Mouse (Mus musculus) frontal cortex, postnatal 10 days (tissue): ENCODE measurements around the gene Dppa3.

Source experiments
- DNase-seq, 2 experiments: peaks; one replicate each; pipeline ENCODE4 v3.0.0; 2022; ENCODE audit warnings: low spot score in 2 of 2, mixed read lengths in 1 of 2

The Dppa3 gene

DNA sequence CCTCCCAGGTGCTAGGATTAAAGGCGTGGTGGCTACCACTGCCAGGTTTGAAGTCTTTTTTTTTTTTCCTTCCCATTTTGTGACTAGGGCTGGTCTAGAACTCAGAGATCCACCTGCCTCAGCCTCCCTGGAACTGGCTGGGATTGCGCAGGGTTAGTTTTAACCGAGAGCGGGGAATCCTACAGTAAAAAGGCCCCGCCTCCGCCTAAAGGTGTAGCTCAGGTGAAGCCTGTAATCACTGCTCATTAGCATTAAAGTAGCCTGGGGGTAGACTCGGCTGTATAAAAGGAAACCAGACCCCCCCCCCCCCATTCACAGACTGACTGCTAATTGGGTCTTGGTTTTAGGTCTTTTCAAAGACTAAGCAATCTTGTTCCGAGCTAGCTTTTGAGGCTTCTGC is at the start of gene Dppa3:
Dppa3 (plus strand) TSS at position 301 of the 400 bp plus-strand sequence.
- DNase-seq, result no peak

DNA sequence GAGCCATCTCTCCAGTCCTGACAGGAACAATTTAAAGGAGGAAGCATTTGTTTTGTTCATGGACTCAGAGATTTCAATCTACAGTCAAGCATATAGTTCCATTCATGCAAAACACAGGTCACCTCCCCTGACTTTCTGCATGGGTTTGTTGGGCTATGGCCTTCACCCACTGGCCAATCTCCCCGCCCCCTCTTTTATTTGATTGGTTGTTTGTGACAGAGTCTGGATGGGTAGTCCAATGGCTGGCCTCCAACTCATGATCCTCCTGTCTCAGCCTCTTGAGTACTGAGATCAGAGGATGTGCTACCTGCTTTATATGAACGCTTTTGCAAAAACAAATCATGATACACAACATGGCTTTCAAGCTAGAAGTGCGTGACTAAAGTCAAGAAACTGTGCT is 49.2 kb upstream of the Dppa3 start:
- no peak for DNase-seq

DNA sequence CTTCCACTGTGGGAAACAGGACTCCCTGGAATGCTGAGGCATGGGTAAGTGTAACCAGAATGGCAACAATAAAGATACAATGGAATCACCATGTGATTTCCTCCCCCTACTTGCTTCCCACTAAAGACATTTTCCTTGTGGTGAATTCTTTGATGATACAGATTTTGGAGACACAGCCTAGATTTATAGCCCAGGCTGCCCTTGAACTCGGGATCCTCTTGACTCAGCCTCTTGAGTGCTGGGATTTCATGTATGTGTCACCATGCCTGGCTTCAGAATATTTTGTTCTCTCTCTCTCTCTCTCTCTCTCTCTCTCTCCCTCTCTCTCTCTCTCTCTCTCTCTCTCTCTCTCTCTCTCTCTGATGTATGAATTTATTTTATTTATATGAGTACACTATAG is 47.1 kb upstream of the Dppa3 start:
- no peak for DNase-seq

DNA sequence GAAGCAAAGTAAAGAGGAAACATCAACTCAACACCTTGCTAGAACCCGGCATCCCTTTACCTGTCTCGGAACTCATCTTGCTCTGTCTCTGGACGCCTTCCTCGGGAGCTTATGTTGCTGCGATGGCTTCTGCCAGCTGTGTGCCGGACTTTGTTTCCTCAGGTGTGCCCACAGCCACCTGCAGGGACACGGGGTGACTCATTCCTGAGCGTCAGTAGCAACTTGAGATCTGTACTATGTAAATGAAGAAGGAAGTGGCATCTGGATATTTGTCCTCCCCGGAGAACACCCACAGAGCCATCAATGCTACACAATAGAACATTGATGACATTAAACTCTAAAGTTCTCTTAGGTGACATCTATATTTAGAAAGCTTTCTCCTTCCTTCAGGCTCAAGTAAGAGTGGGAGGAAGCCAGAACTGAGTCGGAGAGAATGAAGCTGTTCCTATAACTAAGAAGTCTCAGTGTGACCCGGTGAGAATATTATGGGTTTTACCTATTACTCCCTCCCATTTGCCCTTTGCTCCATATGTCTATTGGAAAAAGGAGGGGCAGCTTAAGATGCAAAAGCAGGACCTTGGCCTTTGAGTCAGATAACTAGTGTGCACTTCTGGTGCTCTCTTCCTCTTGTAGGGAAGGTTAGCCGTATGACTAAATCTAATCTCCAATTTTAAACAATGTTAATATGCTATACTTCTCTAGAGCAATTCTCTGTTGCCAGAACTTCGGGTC is 35.0 kb upstream of the Dppa3 start:
- DNase-seq, result no peak

DNA sequence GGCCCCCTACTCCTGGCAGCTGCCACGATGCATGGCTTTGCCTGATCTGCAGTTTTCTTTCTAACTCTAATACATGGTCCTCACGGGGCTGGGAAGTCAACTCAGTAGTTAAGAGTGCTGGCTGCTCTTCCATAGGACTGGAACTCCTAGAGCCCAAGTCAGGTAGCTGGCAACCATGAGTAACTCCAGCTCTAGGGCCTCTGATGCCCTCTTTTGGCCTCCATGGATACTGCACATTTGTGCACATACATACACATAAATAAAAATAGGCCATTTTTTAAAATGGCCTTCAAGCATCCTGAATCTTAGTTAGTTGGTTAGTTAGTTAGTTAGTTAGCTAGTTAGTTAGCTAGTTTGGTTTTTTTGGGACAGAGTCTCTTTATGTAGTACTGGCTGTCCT is 33.3 kb upstream of the Dppa3 start:
- no peak for DNase-seq

DNA sequence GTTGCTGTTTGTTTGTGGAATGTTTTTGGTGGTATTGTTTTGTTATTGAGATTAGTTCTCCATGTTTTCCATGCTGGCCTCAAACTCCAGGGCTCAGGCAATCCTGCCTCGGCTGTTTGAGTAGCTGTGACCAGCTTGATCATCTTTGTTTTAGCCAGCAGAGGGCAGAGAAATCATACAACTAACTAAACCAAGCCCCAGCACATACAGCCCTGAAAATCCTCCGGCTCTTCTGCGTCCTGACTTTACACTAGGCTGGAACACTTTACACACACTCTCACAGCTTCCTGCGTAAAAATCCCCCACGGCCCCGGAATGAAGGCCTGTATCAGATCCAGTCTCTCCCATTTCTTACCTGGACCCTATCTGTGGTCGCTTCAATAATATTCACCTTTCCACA is 30.6 kb upstream of the Dppa3 start:
- DNase-seq, result peak; percentile 16 to 27

DNA sequence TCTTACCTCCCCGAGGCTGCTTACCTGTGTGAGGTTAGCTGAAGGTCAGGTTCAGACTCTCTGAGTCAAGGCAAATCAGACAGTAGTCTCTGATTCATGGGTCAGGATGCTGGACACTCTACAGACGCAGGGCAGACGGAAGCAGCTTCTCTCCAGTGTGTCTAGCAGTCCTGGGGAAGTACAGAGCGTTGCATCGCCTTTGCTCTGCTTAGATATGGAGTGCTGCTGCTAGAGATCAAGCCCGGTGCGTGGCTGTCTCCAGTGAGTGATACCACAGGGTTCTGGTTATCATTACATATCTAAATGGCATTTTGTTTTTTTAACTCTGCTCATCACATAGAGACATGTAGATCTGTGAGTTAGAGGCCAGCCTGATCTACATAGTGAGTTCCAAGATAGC is 29.6 kb upstream of the Dppa3 start:
- DNase-seq, result no peak

DNA sequence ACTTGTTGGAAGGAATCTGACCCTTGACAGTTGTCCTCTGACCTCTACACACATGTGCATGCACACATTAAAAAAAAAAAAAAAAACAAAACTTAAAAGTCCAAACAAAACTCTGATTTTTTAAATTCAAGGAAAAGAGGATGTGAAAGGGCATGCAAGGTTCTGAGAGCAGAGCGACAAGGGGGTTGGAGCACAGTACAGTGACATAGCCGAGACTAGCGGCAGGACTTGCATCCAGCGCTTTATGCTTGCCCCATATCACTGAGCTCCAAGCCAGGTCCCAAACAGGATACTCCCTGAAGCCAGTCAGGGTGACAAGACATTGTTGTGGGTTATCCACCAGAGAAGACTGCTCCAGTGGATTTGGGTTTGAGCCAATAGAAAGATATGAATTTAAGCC is 28.2 kb upstream of the Dppa3 start:
- DNase-seq, result no peak

DNA sequence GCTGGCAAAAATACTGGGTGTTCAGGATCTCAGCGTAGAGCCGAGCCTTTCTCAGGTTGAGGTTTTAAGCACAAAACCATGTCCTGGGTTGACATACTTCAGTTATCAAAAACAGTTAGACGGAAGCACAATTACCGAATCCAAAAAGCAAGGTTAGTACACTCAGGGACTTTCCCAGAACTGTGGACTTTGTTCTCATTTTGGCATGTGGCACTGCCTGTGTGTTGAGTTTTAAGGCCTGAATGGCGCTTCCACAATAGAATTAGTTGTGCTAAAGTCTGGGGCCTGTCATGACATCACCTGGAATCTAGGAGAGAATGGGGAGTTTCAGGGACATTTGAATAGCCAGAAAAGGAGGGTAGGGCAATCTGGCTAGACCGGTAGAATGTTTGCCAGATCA is 27.8 kb upstream of the Dppa3 start:
- no peak for DNase-seq

DNA sequence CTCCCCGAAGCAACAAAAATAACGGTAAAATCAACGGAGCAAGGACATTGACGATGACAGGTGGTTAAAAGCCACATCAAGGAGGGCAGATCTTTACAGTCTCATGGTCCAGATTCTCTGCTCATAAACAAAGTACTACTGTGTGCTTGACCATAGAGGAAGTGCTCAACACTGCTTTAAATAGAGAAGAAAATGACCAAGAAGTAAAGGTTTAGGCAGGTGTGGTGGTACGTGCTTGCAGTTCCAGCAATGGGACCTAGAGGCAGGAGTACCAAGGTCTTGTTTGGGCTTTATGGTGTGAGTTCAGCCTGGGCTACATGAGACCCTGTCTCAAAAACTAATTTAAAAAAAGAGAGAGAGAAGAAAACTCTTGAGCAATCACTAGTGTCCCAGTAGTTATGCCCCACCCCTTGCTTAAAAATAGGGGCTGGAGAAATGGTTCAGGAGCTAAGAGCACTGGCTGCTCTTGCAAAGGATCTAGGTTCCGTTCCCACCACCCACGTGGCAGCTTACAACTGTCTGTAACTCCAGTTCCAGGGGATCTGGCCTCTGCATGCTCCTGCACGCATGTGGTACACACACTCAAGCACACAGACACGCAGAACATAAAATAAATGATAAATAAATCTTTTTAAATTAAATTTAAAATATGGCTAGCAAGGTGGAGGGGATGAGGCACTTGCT is 27.0 kb upstream of the Dppa3 start:
- no peak for DNase-seq

DNA sequence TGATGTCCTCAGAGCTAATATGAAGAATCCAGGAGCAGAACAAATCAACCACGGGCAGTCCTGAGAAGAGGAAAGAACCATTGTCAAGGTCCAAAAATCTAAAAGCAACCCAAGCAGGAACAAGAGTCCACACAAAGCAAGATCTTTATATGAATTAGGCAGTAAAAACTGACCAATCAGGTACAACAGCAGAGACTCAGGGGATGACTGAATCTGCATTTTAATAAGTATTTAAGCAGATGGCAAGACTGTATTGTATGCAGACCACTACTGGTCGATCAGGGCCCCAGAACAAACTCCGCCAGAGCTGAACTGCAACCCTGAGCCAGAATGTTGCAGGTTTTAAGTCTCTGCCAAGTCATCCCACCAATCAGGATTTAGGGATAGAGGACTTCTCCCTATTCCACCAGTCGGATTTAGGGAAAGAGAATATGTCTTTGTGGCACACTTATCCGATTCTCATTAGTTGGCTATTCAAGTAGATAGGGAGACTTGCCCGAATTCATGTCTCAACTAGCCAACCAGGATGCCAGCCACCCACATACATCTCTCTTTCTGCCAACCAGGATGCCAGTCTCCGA is 26.1 kb upstream of the Dppa3 start:
- DNase-seq, result no peak

DNA sequence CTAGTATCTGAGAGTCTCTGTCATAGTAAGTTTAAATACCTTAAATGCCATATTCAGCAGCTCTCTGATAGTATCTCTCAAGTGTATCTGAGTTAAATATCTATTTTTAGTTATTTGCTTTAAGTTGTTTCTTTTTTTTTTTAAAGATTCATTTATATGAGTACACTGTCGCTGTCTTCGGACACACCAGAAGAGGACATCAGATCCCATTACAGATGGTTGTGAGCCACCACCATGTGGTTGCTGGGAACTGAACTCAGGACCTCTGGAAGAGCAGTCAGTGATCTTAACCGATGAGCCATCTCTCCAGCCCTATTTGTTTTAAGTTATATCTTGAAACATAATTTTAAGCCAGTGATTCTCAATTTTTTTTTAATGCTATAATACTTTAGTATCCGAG is 25.2 kb upstream of the Dppa3 start:
- DNase-seq, result no peak

DNA sequence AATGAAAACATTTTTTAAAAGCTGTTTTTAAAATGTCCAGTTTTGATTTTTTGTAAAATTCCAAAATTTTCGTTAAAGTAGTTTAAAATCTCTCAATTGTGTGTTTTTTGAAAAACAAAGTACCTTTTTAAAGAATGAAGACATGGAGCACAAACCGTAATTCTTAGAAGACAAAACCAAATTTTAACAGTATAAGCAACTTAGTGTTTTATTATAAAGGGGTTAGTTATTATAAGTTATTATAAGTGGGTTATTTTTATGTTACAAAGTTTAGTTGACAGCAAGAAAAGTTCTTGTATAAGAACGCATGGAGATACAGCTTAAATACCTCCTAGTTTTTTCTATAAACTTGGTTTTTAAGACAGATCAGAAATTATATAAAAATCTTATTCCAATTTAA is 24.6 kb upstream of the Dppa3 start:
- DNase-seq, result no peak

DNA sequence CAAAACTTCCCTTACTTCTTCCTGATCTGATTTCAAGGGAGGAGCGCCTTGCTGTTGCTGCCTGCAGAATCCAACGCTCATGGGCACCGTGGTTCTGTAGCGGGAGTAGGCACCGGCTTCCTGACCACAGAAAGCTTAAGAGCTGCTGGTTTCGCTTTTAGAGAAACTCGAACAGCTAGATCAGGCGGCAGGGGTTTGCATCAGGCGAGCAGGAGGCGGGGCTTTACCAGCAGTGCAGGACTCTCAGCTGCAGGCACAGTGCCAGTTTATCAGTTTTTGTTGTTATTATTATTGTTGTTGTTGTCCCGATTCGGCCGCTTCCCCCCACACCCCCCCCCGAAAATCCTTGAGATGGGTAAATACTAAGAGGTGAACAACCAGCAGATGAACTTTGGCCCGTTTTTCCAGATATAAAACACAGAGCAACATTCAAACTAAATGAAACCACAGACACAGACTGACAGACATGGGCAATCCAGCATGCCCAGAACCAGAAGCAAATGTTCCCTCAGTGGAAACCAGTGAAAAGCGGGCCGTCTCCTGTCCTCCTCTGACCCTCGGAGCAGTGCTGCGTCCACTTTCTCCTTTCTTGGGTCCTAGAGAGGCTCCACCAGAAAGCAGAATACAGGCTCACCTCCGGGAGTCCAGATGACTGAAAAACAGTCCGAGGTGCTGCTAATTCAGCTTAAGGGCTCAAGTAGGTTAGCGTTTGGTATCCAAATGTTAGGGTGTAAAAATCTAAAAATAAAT is 23.8 kb upstream of the Dppa3 start, which contains the start of gene Apobec1:
Apobec1 (minus strand) TSS at position 203 of the 750 bp plus-strand sequence.
- peak; percentile 37 to 55 for DNase-seq

DNA sequence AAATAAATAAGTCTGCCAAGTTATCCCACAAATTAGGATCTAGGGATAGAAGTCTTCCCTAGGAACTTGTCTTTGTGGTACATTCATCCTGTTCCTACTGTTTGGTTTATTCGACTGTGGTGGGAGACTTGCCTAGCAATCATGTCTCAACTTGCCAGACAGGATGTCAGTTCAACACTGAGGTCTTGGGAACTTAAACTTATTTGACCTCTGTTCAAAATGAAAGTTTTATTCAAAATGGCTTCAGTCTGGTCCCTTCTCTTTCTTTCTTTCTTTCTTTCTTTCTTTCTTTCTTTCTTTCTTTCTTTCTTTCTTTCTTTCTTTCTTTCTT is 23.3 kb upstream of the Dppa3 start:
- DNase-seq, result no peak

DNA sequence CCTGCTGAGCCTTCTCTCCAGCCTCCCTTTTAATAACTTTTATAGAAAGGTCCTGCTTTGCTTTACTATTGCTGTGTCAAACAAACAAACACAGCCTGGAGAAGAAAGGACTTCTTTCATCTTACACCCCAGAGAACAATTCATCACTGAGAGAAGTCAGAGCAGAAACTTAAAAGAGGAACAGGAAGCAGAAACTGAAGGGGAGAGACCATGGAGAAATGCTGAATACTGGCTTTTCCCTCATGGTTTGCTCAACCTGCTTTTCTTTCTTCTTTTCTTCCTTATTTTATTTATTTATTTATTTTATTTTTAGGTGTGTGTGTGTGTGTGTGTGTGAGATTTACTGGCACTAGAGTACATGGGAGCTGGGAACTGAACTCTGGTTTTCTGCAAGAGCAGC is 21.9 kb upstream of the Dppa3 start:
- DNase-seq, result no peak

DNA sequence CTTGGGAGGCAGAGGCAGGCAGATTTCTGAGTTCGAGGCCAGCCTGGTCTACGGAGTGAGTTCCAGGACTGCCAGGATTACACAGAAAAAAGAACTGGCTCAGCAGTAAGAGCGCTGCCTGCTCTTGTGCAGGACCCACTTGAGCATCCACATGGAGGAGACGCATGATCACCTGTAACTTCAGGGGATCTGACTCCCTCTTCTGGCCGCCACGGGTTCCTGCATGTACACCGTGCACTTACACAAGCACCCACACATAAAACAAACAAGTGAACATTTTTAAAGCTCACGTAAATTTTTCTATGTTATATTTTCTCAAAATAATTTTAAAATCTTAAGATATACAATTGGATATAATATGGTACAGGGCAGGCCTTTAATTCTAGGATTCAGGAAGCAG is 20.7 kb upstream of the Dppa3 start:
- DNase-seq, result no peak

DNA sequence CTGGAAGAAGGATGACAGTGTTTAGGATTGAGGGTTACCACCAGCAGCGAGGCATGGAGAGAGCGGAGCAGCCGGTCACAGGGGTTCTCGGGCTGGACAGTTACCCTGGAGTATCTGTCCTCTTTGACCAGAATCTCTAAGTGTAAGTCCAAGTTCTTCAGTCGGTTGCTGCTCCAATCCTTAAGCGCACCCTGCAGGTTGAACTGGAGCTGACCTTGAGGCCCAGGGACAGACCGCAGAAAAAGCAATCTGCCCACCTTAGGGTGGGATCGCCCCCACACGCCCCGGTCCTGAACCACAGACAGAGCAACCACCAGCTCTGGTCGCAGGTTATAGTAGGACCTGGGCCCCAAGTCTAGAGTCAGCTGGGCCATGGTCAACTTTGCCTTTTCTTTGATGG is 19.5 kb upstream of the Dppa3 start:
- no peak for DNase-seq

DNA sequence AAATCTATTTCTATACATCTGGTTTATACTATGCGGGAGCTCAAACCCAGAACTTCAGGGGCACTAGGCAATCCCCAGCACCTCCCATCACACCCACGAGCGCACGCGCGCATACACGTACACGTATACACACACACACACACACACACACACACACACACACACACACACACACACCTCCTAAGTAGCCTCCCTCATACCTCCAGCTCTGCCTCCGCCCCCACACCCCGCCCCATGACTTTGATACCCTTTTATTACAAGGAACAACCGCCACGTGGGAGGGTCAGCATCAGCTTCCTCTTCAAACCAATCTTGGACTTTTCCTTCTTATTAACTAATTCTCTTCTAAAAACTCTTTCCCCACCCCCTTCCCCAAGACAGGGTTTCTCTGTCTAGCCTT is 18.5 kb upstream of the Dppa3 start:
- no peak for DNase-seq

DNA sequence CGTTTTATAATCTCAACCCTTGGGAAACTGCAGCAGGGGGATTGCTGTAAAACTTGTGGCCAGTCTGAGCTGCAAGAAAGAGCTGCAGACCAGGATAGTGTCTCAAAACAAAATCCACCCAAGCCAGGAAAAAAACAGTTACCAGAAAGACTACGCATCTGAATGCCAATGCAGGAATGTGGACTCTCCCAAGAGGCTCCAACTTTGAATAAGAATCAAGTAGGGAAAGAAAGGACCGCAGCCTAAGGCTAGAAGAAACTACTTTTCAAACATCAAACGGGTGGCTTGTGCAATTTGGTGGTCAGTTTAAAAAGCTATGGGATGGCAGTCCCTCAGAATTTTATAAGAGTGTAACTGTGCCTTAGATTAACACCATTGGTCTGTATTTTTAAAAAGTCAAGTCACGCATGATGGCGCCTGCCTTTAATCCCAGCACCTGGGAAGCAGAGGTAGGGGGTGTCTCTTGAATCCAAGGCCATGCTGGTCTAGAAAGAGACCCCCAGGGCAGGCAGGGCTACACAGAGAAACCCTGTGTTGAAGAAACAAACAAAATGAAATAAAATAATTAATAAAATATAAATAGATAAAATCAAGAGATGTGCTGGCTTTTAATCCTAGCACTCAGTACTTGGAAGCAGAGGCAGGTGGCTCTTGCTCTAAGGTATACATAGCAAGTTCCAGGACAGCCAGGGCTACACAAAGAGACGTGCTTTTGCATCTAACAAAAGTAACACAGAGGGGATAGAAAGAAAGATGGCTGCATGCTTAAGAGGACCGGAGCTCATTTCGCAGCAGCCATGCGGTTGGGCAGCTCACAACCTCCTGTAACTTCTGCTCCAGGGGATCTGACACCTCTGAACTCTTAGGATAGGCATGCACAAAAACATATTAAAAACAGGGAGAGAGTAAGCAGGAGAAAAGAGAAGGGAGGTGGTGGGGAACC is 17.5 kb upstream of the Dppa3 start:
- no peak for DNase-seq

DNA sequence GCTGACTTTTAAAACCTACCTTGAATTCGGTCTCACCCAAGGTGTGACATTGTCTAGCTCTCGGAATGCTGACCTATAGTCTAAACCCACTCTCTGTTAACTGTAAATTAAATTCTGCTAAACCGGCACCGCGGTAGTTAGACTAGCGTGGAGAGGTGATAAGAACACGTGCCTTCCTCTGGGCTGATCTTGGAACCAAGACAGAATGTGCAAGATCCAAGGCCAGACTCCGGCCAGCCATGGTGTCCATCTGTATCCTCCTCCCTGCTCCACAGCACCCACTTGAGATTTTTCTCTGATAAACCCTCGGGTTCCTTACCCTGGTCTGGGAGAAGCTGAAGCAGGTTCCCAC is 16.9 kb upstream of the Dppa3 start:
- DNase-seq, result no peak

DNA sequence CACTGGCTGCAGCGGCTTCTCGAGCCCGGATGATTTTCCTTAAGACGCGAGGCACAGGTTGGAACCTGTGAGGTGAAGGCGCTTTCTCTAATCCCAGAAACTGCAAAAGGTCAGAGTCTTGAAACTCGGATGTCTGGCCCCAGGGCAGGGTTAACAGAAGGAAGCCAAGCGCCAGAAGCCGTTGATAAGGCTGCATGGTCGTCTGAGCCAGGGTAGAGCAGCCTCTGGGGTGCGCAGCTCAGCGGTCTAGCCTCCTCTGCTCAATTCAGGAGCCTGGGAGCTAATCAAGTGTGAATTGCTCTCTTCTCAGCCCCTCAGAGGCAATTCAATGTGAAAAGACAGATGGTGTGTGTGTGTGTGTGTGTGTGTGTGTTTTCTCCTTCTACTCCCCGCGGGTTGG is 16.4 kb upstream of the Dppa3 start, which contains the start of gene Gdf3:
Gdf3 (minus strand) TSS at position 317 of the 400 bp plus-strand sequence.
- no peak for DNase-seq
